Mouse (Mus musculus): ENCODE results near the gene Zgpat.

Zgpat gene

DNA sequence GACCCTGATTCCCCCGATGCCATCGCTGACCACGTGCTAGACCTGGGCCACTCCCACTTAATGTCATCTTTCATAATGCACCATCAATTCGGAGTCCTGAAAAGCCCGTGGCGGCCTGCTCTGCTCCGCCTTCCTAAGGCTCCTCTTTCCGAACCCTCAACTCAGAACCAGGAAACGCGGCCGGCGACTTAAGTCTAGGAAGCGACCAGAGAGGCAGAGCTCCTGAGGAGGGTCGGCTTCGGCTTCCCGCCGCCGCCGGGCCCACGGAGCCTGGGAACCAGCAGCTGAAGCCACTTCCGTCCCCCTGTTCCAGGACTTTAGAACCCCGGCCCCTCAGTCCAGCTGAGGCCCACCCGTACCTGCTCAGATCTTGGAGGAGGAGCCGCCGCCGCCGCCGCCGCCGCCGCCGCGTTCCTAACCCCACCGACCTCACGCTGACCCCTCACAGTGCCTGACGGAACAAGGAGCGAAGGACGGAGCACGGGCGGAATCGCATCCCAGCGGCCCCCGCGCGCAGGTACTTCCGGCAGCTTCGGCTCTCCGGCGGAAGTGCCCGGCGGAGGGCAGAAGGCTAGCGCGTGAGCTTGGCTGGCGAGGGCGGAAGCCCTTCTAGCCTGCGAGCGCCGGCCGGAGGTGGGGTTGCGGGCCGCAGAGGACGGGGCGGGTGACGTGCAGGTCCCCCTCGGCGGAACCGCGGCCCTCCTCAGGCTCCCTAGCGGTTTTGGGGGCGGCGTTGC, at the start of gene Zgpat, which contains the start of gene Arfrp1:
Gene Zgpat, plus strand, starts transcription at position 69 of the 737 bp plus-strand sequence.
Gene Arfrp1, minus strand, starts transcription at position 545 of the 737 bp plus-strand sequence.
- DNase-seq (ENCODE audit: low read depth in 1 of 2, low spot score in 2 of 2), result peak; percentile 68 to 75

DNA sequence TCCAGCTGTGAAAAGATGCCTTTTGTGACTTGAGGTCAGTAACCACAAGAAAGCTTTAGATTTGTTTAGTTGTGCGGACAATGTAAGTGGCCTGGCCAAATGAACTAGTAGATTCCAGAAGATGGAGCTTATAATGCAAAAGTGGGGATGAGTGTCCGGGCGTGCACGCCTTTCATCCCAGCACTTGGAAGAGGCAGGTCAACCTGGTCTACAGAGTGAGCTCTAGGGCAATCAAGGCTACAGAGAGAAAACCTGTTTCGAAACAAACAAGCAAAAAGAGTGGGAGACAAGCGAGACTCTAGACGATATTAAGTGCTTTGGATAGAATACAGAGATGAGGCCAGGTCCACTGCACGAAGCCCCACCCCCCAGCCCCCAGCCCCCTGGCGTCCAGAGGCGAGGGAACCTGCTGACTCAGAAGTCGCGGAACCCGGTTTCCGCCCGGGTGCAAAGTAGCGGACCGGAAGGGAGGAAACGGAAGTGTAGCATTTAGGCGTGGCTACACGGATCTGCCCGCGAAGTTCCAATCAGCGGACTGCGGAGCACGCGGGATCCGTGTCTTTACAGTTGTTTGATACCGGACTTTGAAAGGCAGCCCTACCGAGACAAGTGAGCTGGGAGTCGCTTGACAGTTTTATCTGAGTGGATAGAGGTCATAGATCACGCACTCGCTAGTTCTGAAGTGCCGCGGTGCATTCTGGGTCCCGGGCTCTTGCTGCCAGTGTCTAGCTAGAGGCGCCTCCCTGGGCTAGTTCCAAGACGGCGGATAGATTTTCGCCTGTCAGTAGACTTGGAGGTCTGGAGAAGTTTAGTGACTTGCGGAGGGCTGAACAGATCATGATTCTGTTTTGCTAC, 45.3 kb upstream of the Zgpat start, which contains the start of gene Rtel1:
Gene Rtel1, plus strand, starts transcription at position 492 of the 855 bp plus-strand sequence.
- DNase-seq (ENCODE audit: low read depth in 1 of 2, low spot score in 2 of 2), result peak; percentile 54 to 58

DNA sequence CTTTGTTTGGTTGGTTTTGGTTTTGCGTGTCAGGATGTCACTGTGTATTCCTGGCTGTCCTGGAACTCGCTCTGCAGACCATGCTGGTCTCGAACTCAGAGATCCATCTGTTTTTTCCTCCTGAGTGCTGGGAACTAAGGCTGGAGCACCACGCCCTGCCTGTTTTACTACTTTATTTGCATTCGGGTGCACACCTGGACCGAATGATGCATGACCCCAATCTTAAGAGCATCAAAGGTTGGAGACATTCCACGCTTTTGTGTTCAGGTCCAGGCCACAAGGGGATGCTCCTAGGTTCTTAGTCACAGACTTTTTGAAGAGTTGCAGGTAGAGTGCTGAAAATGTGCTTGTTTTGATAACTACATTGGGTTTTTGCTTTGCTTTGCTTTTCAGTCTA, 44.6 kb upstream of the Zgpat start:
- no peak for DNase-seq (ENCODE audit: low read depth in 1 of 2, low spot score in 2 of 2)

DNA sequence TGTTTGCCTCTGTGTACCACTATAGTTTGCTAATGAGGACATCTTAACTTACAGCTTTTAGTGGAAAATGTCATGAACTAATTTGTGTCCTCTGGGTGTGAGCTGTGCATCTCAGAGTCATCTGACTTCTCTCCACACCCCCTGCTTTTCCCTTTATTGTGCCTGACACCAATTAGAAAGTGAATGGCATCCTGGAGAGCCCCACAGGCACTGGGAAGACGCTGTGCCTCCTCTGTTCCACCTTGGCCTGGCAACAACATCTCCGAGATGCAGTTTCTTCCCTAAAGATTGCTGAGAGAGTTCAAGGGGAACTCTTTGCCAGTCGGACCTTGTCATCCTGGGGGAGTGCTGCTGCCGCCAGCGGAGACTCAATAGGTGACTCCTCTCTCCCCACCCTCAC, 42.6 kb upstream of the Zgpat start:
- no peak for DNase-seq (ENCODE audit: low read depth in 1 of 2, low spot score in 2 of 2)

DNA sequence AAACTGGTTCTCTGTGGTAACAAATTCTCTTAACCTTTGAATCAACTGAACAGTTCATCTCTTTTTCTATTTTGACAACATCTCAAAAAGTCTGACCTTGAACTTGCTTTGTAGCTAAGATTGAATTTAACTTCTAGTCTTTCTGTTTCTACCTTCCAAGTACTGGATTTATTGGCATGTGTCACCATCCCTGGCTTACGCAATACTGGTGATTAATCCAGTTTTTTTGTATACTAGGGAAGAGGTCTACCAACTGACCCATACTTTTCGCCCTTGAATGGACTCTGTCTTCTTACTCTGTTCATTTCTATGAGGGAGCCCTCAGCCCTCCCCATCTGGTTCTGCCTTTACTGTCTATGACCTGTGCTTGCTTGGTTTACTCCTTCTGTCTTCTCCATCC, 38.6 kb upstream of the Zgpat start:
- no peak for DNase-seq (ENCODE audit: low read depth in 1 of 2, low spot score in 2 of 2)

DNA sequence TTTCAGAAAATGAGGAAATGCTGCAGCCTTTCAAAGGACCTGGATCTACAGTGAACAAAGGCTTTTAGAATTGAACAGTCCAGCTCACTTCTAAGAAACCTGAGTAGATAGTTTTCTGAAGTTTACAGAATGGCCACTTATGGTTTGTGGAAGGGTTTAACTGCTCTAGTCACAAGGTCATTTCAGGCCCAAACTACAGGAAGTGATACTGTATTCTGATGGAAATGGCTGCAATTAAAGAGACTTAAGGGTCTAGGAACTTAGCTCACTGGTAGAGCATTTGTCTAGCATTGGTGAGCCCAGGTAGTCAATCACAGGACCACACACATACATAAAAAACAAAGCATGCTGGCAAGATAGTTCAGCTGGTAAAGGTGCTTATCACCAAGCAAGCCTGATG, 32.2 kb upstream of the Zgpat start:
- DNase-seq (ENCODE audit: low read depth in 1 of 2, low spot score in 2 of 2), result no peak

DNA sequence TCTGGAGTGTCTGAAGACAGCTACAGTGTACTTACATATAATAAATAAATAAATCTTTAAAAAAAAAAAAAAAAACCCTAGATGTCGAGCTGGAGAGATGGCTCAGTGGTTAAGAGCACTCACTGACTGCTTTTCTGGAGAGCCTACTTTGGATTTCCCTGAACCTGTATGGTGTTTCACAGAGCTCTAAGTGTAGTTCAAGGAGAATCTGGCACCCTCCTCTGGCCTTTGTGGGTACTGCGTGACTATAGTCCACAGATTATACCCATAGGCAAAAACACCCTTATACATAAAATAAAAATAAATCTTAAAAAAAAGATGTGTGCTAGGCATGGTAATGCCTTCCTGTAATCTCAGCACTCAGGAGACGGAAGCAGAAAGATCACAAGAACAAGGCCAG, 30.7 kb upstream of the Zgpat start:
- peak in 1 of 2 experiments; percentile 38 for DNase-seq (ENCODE audit: low read depth in 1 of 2, low spot score in 2 of 2)

DNA sequence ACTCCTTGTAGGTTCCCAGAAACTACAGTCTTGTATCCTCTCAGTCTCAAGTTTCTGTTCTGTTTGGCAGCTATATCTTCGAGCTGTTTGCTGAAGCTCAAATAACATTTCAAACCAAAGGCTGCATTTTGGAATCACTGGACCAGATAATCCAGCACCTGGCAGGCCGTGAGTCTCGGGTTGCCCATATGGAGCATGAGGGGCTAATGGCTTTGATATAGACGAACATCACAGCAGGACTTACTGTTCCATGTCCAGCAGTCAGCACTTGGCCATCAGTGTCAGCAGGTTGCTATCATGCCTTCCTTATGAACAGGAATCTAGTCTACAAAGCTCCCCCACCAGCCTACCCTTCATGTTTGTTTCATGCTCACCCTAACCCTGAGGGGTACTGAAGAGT, 24.3 kb upstream of the Zgpat start:
- no peak for DNase-seq (ENCODE audit: low read depth in 1 of 2, low spot score in 2 of 2)

DNA sequence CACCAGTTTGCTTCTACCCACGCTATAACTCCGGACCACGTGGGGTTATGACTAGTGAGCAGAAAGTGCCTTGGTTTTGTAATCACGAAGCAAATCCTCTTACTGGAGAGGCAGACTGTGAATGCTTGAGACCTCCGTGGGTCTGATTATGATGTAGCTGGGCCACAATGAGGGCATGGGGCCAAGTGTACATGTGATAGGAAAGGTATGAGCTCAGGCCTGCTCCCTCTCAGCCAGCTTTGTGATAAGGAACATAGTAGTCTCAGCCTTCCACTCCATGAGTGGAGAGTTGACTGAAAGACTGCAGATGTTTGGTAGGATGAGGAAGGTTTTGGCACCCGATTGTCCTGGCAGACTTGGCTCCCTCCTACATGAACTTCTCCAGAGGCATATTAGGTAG, 22.0 kb upstream of the Zgpat start:
- DNase-seq (ENCODE audit: low read depth in 1 of 2, low spot score in 2 of 2), result no peak

DNA sequence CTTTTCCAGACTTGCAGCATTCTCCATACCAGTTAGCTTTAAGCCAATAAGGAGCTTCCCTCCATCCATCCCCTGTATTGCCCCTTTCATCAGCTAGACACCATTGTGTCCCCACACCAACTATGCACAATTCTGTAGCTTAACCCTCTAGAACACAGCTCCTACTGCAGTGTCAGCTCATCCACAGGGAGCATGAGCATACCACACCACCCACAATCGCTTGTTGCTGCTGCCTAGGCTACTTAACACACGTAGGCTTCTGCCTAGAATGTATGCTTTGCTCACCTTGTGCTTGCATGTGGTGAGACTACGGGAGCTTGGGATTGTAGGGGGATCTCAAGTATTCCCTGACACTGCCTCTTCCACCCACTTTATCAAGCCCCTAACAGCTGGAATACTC, 7.9 kb upstream of the Zgpat start:
- DNase-seq (ENCODE audit: low read depth in 1 of 2, low spot score in 2 of 2), result no peak

DNA sequence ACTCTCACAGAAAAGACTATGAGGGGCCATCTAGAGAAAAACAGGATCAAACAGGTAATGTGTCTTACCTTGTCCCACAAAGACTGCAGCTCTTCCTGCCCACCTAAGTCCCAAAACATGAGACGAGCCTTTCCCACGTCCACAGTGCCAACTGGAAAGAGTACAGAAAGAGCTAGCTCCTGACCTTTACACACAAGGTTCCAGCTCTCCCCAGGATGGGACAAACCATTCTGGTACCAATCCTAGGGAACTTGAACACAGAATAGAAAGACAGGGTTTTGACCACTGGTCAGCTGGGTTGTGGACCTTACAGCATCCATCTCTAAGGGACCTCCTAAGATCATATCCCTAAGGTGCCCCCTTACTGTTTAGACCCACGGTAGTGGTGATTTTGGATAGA, 782 bp upstream of the Zgpat start:
- DNase-seq (ENCODE audit: low read depth in 1 of 2, low spot score in 2 of 2), result no peak

DNA sequence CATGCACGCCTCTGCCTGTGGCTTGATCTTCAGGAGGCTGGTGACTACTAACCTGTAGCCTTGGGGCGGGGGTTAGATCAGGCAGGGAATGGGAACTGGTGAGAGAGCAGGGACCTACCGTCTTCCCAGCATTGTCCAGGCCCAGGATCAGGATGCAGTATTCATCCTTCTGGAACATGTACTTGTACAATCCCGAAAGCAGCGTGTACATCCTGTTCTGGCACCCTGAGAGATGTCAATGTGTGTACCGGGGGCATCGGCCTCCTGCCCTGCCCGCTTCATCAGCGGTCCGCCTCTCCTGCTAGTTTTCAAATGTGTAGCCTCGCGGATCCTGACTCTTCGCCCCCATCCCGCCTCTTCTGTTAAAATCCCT, 255 bp upstream of the Zgpat start:
- DNase-seq (ENCODE audit: low read depth in 1 of 2, low spot score in 2 of 2), result no peak

DNA sequence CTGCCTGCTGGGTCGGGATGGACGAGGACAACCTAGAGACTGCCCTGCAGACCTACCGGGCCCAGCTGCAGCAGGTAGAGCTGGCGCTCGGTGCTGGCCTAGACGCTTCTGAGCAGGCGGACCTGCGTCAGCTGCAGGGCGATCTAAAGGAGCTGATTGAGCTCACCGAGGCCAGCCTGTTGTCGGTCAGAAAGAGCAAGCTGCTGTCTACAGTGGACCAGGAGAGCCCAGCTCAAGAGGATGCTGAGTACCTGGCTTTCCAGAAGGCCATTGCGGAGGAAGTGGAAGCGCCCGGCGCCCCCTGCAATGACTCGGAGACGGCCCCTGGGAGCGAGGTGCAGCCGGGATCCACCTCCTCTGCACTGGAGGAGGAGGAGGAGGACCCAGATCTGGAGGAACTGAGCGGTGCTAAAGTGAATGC, 937 bp downstream of the Zgpat start:
- peak in 1 of 2 experiments; percentile 13 for DNase-seq (ENCODE audit: low read depth in 1 of 2, low spot score in 2 of 2)

DNA sequence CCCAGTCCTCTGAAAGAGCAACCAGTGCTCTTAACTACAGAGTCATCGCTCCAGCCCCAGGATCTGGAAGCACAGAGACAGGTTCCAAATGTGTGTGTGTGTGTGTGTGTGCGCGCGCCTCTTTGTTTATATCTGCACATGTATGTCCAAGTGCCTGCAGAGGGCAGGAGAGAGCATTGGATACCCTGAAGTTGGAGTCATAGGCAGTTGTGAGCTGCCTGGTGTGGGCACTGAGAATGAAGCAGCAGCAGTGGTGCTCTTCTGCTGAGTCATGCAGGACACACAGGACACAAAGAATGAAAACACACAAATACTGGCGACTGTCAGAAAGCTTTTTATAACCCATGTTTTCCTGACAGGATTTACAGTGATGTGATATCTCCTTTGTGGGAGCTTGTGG, 5.3 kb downstream of the Zgpat start:
- no peak for DNase-seq (ENCODE audit: low read depth in 1 of 2, low spot score in 2 of 2)

DNA sequence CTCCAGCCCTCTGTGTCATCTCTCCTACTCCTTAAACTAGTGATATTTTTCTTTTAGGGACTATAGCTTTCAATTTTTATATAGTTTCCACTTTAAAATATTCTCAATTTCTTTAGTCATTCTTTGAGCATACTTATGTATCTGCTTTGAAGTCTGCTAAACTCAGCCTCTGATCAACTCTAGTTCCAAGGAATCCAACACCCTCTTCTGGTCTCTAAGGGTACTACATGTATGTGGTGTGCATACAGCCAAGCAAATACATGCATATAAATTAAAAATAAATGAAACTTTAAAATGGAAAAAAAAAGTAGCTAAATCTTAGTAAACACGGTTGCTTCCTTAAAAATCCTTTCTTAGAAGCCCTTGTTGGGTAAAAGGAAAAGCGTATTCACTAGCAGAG, 11.1 kb downstream of the Zgpat start:
- no peak for DNase-seq (ENCODE audit: low read depth in 1 of 2, low spot score in 2 of 2)

DNA sequence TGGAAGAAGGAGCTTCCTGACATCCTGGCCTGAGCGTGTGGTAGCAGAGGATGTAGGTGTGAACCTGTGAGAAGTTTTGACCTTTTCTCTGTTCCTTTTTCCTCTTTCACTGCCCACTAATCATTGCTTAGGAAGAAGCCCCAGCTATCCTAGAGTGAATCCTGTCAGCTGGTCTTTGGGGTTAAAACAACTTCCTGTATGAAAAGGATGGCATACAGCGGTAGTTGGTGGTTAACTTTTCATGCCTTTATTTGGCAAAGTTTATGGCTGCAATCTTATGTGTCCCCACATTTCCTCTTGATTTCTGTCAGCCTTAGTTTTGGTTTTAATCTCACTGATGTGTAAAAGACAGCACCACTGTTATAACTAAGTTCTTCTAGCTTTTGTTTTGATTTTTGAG, 12.5 kb downstream of the Zgpat start:
- no peak for DNase-seq (ENCODE audit: low read depth in 1 of 2, low spot score in 2 of 2)

DNA sequence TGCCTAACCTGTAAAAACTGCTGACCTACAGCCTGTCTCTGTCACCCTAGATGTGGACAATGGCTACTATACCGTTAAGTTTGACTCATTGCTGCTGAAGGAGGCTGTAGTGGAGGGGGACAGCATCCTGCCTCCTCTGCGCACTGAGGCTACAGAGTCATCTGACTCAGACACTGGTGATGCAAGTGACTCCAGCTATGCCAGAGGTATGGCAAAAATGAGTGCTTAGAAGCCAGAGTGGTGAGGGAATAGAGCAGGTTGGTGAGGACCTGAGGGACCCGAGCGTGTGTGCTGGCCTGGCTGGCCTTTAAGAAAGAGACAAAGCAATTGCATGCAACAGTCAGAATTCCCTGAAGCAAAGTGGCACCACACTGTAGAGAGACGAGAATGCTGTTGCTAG, 14.0 kb downstream of the Zgpat start:
- no peak for DNase-seq (ENCODE audit: low read depth in 1 of 2, low spot score in 2 of 2)

DNA sequence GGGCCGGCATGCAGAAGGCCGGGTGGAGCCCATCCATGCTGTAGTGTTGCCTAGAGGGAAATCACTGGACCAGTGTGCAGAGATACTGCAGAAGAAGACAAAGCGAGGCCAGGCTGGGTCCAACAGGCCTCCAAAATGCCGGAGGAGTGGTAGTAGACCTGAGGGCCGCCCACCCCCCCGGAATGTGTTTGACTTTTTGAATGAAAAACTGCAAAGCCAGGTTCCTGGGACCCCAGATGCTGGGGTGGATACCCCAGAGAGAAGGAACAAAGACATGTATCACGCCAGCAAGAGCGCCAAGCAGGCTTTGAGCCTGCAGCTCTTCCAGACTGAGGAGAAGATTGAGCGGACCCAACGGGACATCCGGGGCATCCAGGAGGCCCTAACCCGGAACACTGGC, 15.1 kb downstream of the Zgpat start, which contains the start of gene Lime1:
Gene Lime1, plus strand, starts transcription at position 301 of the 400 bp plus-strand sequence.
- DNase-seq (ENCODE audit: low read depth in 1 of 2, low spot score in 2 of 2), result no peak

DNA sequence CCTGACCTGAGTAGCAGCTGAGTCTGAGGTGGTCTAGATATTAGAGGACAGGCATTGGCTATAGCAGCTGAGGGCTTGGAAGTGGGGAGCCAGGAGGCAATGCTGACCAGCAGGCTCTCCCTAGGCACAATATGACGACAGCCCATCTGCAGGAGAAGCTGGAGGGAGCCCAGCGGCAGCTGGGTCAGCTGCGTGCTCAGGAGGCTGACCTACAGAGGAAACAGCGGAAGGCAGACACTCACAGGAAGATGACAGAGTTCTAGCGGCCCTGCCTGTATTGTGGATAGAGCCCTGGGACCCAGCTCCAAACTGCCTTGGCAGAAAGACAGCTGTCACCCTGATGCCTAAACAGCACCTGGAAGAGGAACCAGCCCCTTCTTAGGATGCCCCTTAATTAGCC, 15.5 kb downstream of the Zgpat start:
- DNase-seq (ENCODE audit: low read depth in 1 of 2, low spot score in 2 of 2), result no peak

DNA sequence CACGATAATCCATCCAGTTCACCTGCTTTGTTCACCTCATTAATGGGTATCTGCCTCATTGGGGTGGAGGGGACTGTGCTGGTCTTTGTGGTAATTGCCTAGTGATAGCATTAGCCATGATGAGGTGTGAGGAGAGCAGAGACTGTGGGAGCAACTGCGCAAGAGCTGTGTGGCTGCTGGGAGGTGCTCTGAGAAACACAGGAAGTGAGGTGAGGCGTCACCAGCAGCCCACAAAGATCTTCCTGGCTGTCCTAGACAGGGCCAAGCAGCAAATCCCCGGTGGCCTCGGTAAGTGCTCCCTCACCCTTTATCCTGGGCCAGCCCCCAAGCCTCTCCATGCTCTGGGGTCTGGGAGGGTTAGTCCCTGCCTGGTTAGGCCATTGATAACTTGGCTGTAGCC, 16.4 kb downstream of the Zgpat start:
- no peak for DNase-seq (ENCODE audit: low read depth in 1 of 2, low spot score in 2 of 2)

DNA sequence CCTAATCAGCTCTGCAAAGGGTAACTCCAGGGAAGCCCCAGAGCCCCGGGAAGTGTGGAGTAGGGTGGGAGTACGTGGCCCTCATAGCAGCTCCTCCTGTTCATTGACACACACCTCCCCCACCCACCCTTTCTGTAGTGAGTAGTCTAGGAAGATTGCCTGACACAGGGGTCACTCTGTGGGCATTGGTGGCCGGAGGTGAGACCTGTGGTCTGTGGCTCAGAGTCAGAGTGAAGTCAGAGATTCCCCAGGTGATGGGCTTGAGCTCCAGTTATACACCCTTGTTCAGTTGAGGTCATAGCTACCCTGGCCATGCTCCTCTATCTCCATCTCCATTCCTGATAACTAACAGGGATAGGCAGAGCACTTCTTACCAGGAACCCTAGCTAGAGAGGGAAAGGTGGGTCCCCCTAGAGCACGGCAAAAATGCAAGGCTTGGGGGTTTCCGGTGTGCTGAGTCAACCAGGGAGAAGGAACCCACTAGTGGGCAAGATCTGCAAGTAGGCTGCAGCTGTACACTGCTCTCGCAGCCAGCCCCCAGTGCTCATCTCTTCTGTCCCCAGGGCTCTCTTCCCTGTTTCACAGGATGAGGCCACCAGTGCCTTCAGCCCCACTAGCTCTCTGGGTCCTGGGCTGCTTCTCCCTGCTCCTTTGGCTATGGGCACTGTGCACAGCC, 17.0 kb downstream of the Zgpat start:
- DNase-seq (ENCODE audit: low read depth in 1 of 2, low spot score in 2 of 2), result no peak

DNA sequence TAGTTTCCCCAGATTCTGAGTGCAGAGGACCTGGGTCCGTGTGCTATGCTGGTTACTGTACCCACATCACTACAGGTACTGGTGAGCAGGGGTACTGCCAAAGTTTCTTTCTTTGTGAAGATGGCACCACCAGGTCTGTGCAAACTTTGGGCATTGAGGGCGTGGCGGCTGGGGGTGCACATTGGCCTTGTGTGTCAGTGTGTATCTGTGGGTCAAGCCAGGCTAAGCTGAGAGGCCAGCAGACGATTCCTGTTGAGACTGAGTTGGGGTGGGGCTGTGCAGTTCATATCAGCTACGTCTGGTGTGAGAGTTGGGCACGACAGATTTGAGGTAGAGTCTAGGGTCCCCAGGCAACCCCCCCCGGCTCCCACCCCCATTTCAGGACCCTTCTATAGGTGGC, 19.7 kb downstream of the Zgpat start:
- no peak for DNase-seq (ENCODE audit: low read depth in 1 of 2, low spot score in 2 of 2)
